Mouse (Mus musculus) G1E (cell line): Measurements from ENCODE around the gene Mmp11.

Source experiments
- CTCF ChIP-seq: IDR thresholded peaks from 2 replicates; pipeline ENCODE4 v1.5.1; 2012; ENCODE audit warnings: low read depth, low read length, inconsistent platforms, mixed read lengths
- GATA1 ChIP-seq: IDR thresholded peaks from 2 replicates; pipeline ENCODE4 v1.6.1; 2012; ENCODE audit warnings: borderline replicate concordance, low read length, inconsistent platforms, mixed read lengths
- GATA2 ChIP-seq: IDR thresholded peaks from 2 replicates; pipeline ENCODE4 v1.6.1; 2012; ENCODE audit warnings: low read depth, low read length, inconsistent platforms, borderline replicate concordance
- POLR2AphosphoS5 ChIP-seq: IDR thresholded peaks from 2 replicates; pipeline ENCODE4 v1.6.1; 2012; ENCODE audit warnings: low read depth, low read length, inconsistent platforms; ENCODE audit not compliant: insufficient replicate concordance
- TAL1 ChIP-seq: conservative IDR thresholded peaks from 2 replicates; pipeline ENCODE4 v1.6.1; 2012; ENCODE audit warnings: low read depth, low read length, inconsistent platforms, mixed read lengths

GRCm38 (mm10) chr10:75945213-75945612 is 8.9 kb upstream of the Mmp11 start:
- TF ChIP-seq CTCF (no peak), GATA1 (no peak), TAL1 (no peak), GATA2 (no peak), POLR2AphosphoS5 (no peak)
